Mouse (Mus musculus): Measurements from ENCODE around the gene Smurf1. TPM values are rescaled to one million over a fixed set of nuclear protein-coding genes. Genes with fewer than 3 reads are reported as not detected.

The Smurf1 gene
- polyA plus RNA-seq, 1 experiment = 5.8 TPM

- Histone ChIP-seq H3K27ac (ENCODE audit: control insufficient read depth, insufficient read depth, low read depth, low read length, poor library complexity) (no peak overlapping the region), H3K4me3 (replicated peaks; ENCODE audit: control insufficient read depth, low read depth, low read length) (no peak overlapping the region), H3K4me1 (ENCODE audit: control insufficient read depth, insufficient read depth, low read length) (no peaks in the 10 kb centered on the region)
- TF ChIP-seq CTCF (IDR thresholded peaks at IDR 0.05; ENCODE audit: control insufficient read depth, insufficient read depth, low read length) (no peak), POLR2A (IDR thresholded peaks at IDR 0.05; ENCODE audit: borderline replicate concordance, control insufficient read depth, low read depth, low read length) (no peak)
- WGBS = 93% methylated on average over 20 of the region's 20 CpGs
Measured at GRCm38 (mm10) chr5:144828365-144829102, 137.1 kb downstream of the Smurf1 start.

Other genes starting within 250 kb of the Smurf1 start
- not detected in 2 replicates for gene Tmem130, start 204.0 kb downstream of the Smurf1 start, polyA plus RNA-seq (2011; ENCODE audit: insufficient read depth, insufficient read length, low replicate concordance, missing spikeins)
- gene Trrap, start 198.1 kb downstream of the Smurf1 start, polyA plus RNA-seq (2011; ENCODE audit: insufficient read depth, insufficient read length, low replicate concordance, missing spikeins) = 18.4 and 39.9 TPM in 2 replicates
- not detected in 2 replicates for gene Gm4871, start 66.9 kb upstream of the Smurf1 start, polyA plus RNA-seq (2011; ENCODE audit: insufficient read depth, insufficient read length, low replicate concordance, missing spikeins)
- not detected in 2 replicates for gene 1700018F24Rik, start 77.1 kb upstream of the Smurf1 start, polyA plus RNA-seq (2011; ENCODE audit: insufficient read depth, insufficient read length, low replicate concordance, missing spikeins)
- 46.8 and 114 TPM in 2 replicates for gene Arpc1a, start 118.0 kb upstream of the Smurf1 start, polyA plus RNA-seq (2011; ENCODE audit: insufficient read depth, insufficient read length, low replicate concordance, missing spikeins)
- gene Kpna7, start 118.2 kb upstream of the Smurf1 start, polyA plus RNA-seq (2011; ENCODE audit: insufficient read depth, insufficient read length, low replicate concordance, missing spikeins) = 7.0 TPM in 1 of 2 replicates, not detected in the other
- 143 and 318 TPM in 2 replicates for gene Arpc1b, start 148.4 kb upstream of the Smurf1 start, polyA plus RNA-seq (2011; ENCODE audit: insufficient read depth, insufficient read length, low replicate concordance, missing spikeins)
- gene Pdap1, start 174.4 kb upstream of the Smurf1 start, polyA plus RNA-seq (2011; ENCODE audit: insufficient read depth, insufficient read length, low replicate concordance, missing spikeins) = 74.2 and 101 TPM in 2 replicates
- 121 and 164 TPM in 2 replicates for gene Bud31, start 174.5 kb upstream of the Smurf1 start, polyA plus RNA-seq (2011; ENCODE audit: insufficient read depth, insufficient read length, low replicate concordance, missing spikeins)
- 5.2 and 10.9 TPM in 2 replicates for gene Ptcd1, start 201.3 kb upstream of the Smurf1 start, polyA plus RNA-seq (2011; ENCODE audit: insufficient read depth, insufficient read length, low replicate concordance, missing spikeins)
- gene Cpsf4, start 201.4 kb upstream of the Smurf1 start, polyA plus RNA-seq (2011; ENCODE audit: insufficient read depth, insufficient read length, low replicate concordance, missing spikeins) = 28.2 and 46.9 TPM in 2 replicates
- gene Atp5j2, start 226.2 kb upstream of the Smurf1 start, polyA plus RNA-seq (2011; ENCODE audit: insufficient read depth, insufficient read length, low replicate concordance, missing spikeins) = 218 and 277 TPM in 2 replicates
- 7.0 and 12.5 TPM in 2 replicates for gene Zkscan14, start 236.0 kb upstream of the Smurf1 start, polyA plus RNA-seq (2011; ENCODE audit: insufficient read depth, insufficient read length, low replicate concordance, missing spikeins)
- 3.4 and 5.1 TPM in 2 replicates for gene Zkscan5, start 238.7 kb upstream of the Smurf1 start, polyA plus RNA-seq (2011; ENCODE audit: insufficient read depth, insufficient read length, low replicate concordance, missing spikeins)